Mouse (Mus musculus) cerebellum, adult 2 months (tissue): ENCODE results near the gene Ctnna2.

Experiments used
- CTCF ChIP-seq: fragments of 200-500 bp; IDR thresholded peaks from 2 replicates; pipeline ENCODE4 v1.5.1; 2011; ENCODE audit warnings: low read depth, mild to moderate bottlenecking, control low read depth, low read length, moderate library complexity, borderline replicate concordance; ENCODE audit not compliant: insufficient read depth
- POLR2A ChIP-seq: fragments of 200-500 bp; IDR thresholded peaks from 2 replicates; pipeline ENCODE4 v1.6.1; 2011; ENCODE audit warnings: low read length, control low read depth, borderline replicate concordance; ENCODE audit not compliant: insufficient read depth

GRCm38 (mm10) chr6:77556181-77556580, 423.3 kb downstream of the Ctnna2 start:
- no peak for TF ChIP-seq POLR2A
- TF ChIP-seq CTCF: no peak
